Mouse (Mus musculus) liver, adult 2 months (tissue): ENCODE measurements at regions not wholly inside any gene's neighbourhood (a gene's known extent, or its start where the extent isn't known, plus 50 kb on each side); places are given as distances from the start of the nearest gene placed in this dataset.

Experiments
- CTCF ChIP-seq: fragments of 200-500 bp; IDR thresholded peaks from 2 replicates; pipeline ENCODE4 v1.5.1; 2011; ENCODE audit warnings: low read depth, low read length, control low read depth
- POLR2A ChIP-seq: fragments of 200-500 bp; IDR thresholded peaks from 2 replicates; pipeline ENCODE4 v1.6.1; 2011; ENCODE audit warnings: low read length, control low read depth; ENCODE audit not compliant: insufficient read depth; ENCODE audit errors: extremely low read depth

- TF ChIP-seq POLR2A, result no peak
- TF ChIP-seq CTCF, result no peak
Measured at GRCm38 (mm10) chr13:59320261-59320660, 264.8 kb downstream of the Agtpbp1 start.
